Mouse (Mus musculus) forebrain, embryonic 16.5 days (tissue): Measurements from ENCODE around the gene Col1a2. TPM values are rescaled to one million over a fixed set of nuclear protein-coding genes. Genes with fewer than 3 reads are reported as not detected.
A peak's percentile ranks its signal among the peaks of the same experiment; 100 is the strongest.

Source experiments
- ATAC-seq: fragments of 200-750 bp; cut with Nextera tagmentation; 2 replicates; pipeline ENCODE4 v1.8.0; 2017; ENCODE audit warnings: mild to moderate bottlenecking, moderate library complexity
- H3K27ac ChIP-seq: fragments of 300-500 bp; sonication (generic); 2 replicates; pipeline ENCODE4 v1.5.1; 2014; ENCODE audit warnings: low read length, control low read depth
- H3K27me3 ChIP-seq: fragments of 300-500 bp; sonication (generic); replicated peaks from 2 replicates; pipeline ENCODE4 v1.6.1; 2014; ENCODE audit warnings: low read length; ENCODE audit not compliant: control insufficient read depth, insufficient read depth
- H3K36me3 ChIP-seq: fragments of 300-500 bp; sonication (generic); 2 replicates; pipeline ENCODE4 v1.6.1; 2014; ENCODE audit not compliant: control insufficient read depth, insufficient read depth
- H3K4me1 ChIP-seq: fragments of 300-500 bp; sonication (generic); replicated peaks from 2 replicates; pipeline ENCODE4 v1.6.1; 2014; ENCODE audit warnings: low read length; ENCODE audit not compliant: control insufficient read depth, insufficient read depth
- H3K4me2 ChIP-seq: fragments of 300-500 bp; sonication (generic); 2 replicates; pipeline ENCODE4 v1.6.1; 2014; ENCODE audit warnings: mild to moderate bottlenecking, low read length, control low read depth
- H3K4me3 ChIP-seq: fragments of 300-500 bp; sonication (generic); replicated peaks from 2 replicates; pipeline ENCODE4 v1.5.1; 2014; ENCODE audit warnings: mild to moderate bottlenecking, low read length, control low read depth
- H3K9ac ChIP-seq: fragments of 300-500 bp; sonication (generic); replicated peaks from 2 replicates; pipeline ENCODE4 v1.6.1; 2014; ENCODE audit warnings: low read depth, low read length, control low read depth
- H3K9me3 ChIP-seq: fragments of 300-500 bp; sonication (generic); 2 replicates; pipeline ENCODE4 v1.6.1; 2016; ENCODE audit warnings: low read length; ENCODE audit not compliant: control insufficient read depth
- WGBS: fragments of 180-500 bp; shearing (Covaris S2); extraction: QIAGEN DNeasy Blood & Tissue Kit; methylation state at CpG from one replicate; pipeline ENCODE4 v1.1.7; 2014; 5-methylcytosine and 5-hydroxymethylcytosine counted together
- polyA plus RNA-seq: library from polyadenylated mRNA; unstranded; fragments of >200 nt; fragmentation: Nextera tagmentation; extraction: Ambion mirVana; gene quantifications from 2 replicates; pipeline ENCODE4 v1.2.1, GENCODE M21; 2015

Col1a2 gene
- polyA plus RNA-seq, 1 experiment from 2014 or later: 42.8 TPM

DNA sequence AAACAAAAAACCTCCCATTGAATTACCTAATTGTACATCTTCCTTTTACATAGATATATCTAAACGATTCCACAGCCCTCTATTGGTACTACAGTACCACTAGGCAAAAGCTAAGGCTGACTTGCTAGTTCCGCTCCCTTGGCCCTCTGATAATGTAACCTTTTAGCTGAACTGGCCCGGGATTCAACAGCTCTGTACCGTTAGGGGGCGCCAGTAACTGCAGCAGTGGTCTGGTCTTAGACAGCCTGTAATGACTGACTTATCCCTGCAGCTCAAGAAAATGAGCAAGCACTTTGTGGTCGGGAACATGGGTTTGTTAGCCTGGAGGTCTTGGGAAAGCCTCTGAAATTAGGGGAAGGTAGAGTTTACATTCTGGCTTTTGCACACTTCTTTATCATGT, 39.9 kb downstream of the Col1a2 start:
- H3K4me3 ChIP-seq: no peak overlapping the region

DNA sequence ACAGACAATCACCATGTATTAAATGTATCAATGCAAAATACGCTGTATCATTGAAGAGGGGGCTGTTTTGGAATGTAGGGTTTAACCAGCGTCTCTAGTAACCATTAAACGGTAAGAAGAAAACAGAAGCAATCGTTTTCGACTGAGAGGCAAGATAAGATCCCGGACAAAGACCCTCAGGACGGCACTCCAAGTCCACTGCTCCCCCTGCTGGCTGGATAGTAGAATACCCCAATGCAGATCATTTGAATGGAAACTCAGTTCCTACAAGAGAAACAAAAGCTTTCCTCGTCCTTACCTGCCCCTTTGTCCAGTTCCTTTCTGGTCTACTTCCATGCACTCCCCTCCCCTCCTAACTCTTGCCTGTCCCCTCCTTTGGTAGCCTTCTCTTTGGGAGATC, 41.1 kb downstream of the Col1a2 start:
- no peak overlapping the region for H3K27ac ChIP-seq
- no peak overlapping the region for H3K9ac ChIP-seq
- H3K27me3 ChIP-seq: 0 out of 2 replicates have a peak, but pooled peaks cover 2% of the 10 kb centered on the region
- no peaks in the 10 kb centered on the region for H3K9me3 ChIP-seq
- no peak overlapping the region for H3K4me2 ChIP-seq
- ATAC-seq: no peak
- no peaks in the 10 kb centered on the region for H3K4me1 ChIP-seq
- WGBS: 45% methylated on average over 8 of the region's 8 CpGs
- H3K36me3 ChIP-seq: no peaks in the 10 kb centered on the region
- H3K4me3 ChIP-seq: no peak overlapping the region

More for the DNA sequence above, 39.9 kb downstream of the Col1a2 start:
- H3K4me1 ChIP-seq: no peaks in the 10 kb centered on the region
- H3K36me3 ChIP-seq: no peaks in the 10 kb centered on the region
- H3K27me3 ChIP-seq: 0 out of 2 replicates have a peak, but pooled peaks cover 2% of the 10 kb centered on the region
- no peak overlapping the region for H3K9ac ChIP-seq
- H3K9me3 ChIP-seq: no peaks in the 10 kb centered on the region
- WGBS: 44% methylated on average over 6 of the region's 6 CpGs
- no peak overlapping the region for H3K4me2 ChIP-seq
- H3K27ac ChIP-seq: no peak overlapping the region
- no peak for ATAC-seq

DNA sequence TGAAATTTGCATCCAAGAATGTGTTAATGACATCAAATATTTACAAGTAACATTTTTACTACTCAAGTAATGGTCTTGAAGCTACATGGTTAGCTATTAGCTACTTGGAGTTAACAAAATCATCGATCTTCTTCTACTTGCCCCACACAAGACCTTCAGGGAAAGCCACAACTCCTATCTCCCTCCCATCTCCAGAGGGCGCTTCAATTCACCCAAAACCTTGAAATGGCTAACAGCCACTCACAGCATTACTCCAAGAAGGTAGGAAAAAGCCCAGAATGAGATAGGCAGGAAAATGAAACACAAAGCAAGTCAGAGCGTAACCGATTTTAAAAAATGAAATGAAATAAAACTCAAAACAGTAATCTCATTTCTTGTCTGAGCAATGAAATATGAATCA, 44.3 kb downstream of the Col1a2 start:
- no peak overlapping the region for H3K4me2 ChIP-seq
- H3K27me3 ChIP-seq: 0 out of 2 replicates have a peak, but pooled peaks cover 2% of the 10 kb centered on the region
- no peaks in the 10 kb centered on the region for H3K36me3 ChIP-seq
- WGBS: 80% methylated on average over 4 of the region's 4 CpGs
- H3K4me1 ChIP-seq: no peaks in the 10 kb centered on the region
- no peak for ATAC-seq
- no peak overlapping the region for H3K9ac ChIP-seq
- no peak overlapping the region for H3K4me3 ChIP-seq
- H3K27ac ChIP-seq: no peak overlapping the region
- no peaks in the 10 kb centered on the region for H3K9me3 ChIP-seq

DNA sequence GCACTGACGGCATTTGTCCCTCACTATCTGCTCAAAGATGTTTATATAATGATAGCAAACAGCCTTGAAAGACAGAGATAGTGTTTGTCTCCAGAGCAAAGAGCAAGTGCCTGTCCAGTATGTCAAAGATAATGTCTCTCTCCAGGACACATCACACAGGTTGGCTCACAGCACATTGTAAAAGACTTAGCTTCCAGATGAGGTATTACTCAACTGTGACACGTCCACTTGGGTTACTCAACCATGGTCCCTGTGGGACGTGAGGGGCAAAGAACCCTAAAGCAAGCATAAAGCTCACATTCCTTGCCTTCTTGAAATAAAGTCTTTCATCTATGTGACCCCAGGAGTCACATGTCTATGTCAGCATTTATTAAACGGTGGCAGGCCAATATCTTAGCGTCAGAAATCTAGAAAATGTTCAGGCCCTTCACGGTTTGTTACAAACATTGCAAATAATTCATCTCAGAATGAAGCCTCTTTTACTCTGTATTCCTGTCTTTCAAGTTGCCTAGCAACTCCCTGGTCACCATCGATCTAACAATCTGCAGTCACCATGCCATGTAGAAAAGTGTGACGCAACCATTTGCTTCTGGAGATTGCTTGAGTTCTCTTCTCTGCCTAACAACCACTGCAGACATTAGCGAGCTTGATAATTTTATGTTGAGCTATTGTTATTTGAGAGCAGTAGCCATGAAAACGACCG, 45.4 kb downstream of the Col1a2 start:
- no peak overlapping the region for H3K4me2 ChIP-seq
- no peaks in the 10 kb centered on the region for H3K4me1 ChIP-seq
- no peak for ATAC-seq
- H3K4me3 ChIP-seq: no peak overlapping the region
- H3K36me3 ChIP-seq: no peaks in the 10 kb centered on the region
- H3K27ac ChIP-seq: no peak overlapping the region
- H3K9ac ChIP-seq: no peak overlapping the region
- H3K27me3 ChIP-seq: 0 out of 2 replicates have a peak, but pooled peaks cover 2% of the 10 kb centered on the region
- no peaks in the 10 kb centered on the region for H3K9me3 ChIP-seq
- WGBS: 72% methylated on average over 11 of the region's 11 CpGs

DNA sequence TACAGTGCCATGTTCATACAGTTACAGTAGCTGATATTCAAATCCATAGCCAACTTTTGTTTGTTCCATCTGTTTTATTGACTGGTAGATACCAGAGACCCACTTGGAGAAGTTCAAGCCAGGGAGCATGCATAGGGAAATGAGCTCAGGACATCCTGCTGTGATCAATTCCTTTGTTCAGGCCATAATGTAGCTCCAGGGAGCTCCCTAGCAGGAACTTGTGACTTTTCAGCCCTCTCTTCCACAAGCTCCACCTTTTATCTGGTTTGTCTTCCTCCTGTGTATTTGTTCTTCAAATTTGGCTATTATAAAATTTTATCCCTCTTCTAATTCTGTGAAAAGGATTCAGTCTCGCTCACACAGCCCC, 45.9 kb downstream of the Col1a2 start:
- Histone ChIP-seq H3K4me3 (no peak overlapping the region), H3K27me3 (0 out of 2 replicates have a peak, but pooled peaks cover 2% of the 10 kb centered on the region), H3K4me2 (no peak overlapping the region), H3K9ac (no peak overlapping the region), H3K4me1 (no peaks in the 10 kb centered on the region), H3K27ac (no peak overlapping the region), H3K36me3 (no peaks in the 10 kb centered on the region), H3K9me3 (no peaks in the 10 kb centered on the region)
- no peak for ATAC-seq
- 55% methylated on average over 1 of the region's 1 CpGs for WGBS

DNA sequence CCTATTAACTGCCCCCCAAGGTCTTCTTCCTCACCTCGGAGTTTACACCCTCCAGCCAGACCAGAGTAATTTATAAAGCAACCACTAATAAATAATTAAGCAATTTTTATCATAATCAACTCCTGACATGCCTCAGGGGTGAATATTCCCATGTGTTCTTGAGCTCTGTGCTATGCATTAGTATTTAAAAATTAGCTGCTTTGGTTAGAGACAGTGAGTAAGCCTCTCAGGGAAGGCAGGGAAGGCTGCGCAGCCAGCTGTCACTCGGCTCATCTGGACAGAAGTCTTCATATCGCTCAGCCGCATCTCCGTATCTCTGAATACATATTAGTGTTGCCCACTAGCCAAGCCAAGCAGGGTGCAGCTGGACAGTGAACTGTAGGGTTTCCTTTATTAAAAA, 50.8 kb downstream of the Col1a2 start:
- H3K4me2 ChIP-seq: no peak overlapping the region
- H3K27me3 ChIP-seq: no peaks in the 10 kb centered on the region
- 80% methylated on average over 6 of the region's 6 CpGs for WGBS
- H3K4me1 ChIP-seq: peaks cover 3% of the 10 kb centered on the region
- no peak overlapping the region for H3K9ac ChIP-seq
- no peak overlapping the region for H3K27ac ChIP-seq
- no peak for ATAC-seq
- no peak overlapping the region for H3K4me3 ChIP-seq
- H3K36me3 ChIP-seq: no peaks in the 10 kb centered on the region
- H3K9me3 ChIP-seq: no peaks in the 10 kb centered on the region

DNA sequence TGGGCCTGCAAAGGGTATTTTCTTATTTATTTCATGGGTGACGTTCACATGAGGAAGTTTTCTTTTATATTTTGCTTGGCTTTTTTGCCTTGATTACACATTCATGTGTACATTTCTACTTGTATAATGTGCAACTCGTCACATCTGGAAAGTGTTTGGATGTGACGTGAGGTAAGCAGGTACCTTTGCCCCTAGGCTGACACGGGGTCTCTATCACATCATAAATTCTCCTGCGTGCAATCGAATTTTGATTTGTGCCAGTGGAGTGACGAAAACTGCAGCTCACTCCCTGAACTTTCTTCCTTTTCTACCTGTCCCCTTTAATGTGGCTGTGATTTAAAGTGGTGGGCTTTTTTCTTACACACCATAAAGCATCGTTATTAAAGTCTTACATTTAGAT, 52.5 kb downstream of the Col1a2 start:
- no peak for ATAC-seq
- Histone ChIP-seq H3K4me1 (peaks cover 8% of the 10 kb centered on the region), H3K9ac (no peak overlapping the region), H3K4me2 (no peak overlapping the region), H3K36me3 (no peaks in the 10 kb centered on the region), H3K27ac (no peak overlapping the region), H3K4me3 (no peak overlapping the region), H3K9me3 (no peaks in the 10 kb centered on the region), H3K27me3 (no peaks in the 10 kb centered on the region)
- WGBS: 83% methylated on average over 8 of the region's 8 CpGs

DNA sequence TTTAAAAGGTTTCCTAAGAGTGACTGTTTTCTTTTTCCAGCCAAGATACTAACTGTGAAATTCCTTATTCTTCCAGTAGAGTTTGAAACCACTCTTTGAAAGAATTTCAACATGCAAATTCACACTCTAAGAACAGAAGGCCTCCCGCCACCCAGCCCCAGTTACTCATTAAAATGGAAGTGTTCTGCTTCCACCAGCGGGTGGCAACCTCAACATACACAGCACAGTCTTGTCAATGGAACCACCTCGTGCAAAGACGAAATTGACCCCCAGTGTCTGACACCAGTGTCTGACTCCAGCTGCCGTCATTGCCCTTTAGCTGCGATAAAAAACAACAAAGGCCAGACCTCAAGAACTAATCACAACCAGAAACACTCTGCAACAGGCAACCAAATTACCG, 53.1 kb downstream of the Col1a2 start:
- no peaks in the 10 kb centered on the region for H3K27me3 ChIP-seq
- no peak overlapping the region for H3K9ac ChIP-seq
- WGBS: 13% methylated on average over 7 of the region's 7 CpGs
- no peak overlapping the region for H3K4me3 ChIP-seq
- H3K4me1 ChIP-seq: peaks cover 8% of the 10 kb centered on the region
- no peaks in the 10 kb centered on the region for H3K36me3 ChIP-seq
- no peaks in the 10 kb centered on the region for H3K9me3 ChIP-seq
- ATAC-seq: peak; percentile 84
- H3K4me2 ChIP-seq: no peak overlapping the region
- H3K27ac ChIP-seq: no peak overlapping the region

DNA sequence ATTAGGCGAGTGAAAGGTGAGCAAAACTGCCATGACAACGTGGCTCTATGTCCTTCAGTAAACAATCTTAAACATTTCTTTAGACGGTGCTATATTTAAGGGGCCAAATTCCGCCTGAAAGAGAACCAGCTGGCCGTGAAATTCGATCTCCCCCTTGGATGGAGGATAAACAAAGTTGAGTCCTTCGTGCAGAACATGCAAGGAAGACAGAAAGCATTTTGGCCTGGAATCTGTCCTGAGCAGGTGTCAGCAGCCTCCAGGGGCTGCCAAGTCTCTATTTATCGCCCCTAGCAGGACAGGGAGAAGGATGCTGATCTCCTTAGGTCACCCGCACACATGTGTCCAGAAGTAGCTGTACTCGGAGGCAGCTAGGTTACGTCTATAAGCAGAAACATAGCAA, 56.5 kb downstream of the Col1a2 start:
- Histone ChIP-seq H3K9me3 (no peaks in the 10 kb centered on the region), H3K27me3 (no peaks in the 10 kb centered on the region), H3K9ac (no peak overlapping the region), H3K4me1 (peaks cover 8% of the 10 kb centered on the region), H3K27ac (no peak overlapping the region), H3K36me3 (no peaks in the 10 kb centered on the region), H3K4me3 (no peak overlapping the region), H3K4me2 (no peak overlapping the region)
- 22% methylated on average over 11 of the region's 11 CpGs for WGBS
- ATAC-seq: 0 out of 2 replicates have a peak, but pooled peaks have one; percentile 47

DNA sequence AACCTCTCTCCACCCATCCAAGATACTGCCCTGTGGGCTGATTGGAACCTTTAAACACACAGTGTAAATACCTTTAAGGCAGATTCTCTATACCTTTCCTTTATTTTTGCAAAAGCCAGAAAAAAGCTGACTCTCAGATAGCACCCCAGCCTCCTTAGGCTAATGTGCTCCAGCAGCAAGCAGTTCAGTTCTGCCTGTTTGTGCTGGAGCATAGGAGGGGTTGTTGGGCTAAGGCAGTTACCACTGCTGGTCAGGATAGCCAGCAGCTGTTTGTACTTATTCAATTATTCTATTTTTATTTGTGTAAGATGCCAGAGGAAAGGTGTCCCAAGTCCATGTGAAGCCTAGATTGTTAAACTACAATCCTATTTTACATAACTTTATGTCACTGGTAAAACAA, 57.0 kb downstream of the Col1a2 start:
- no peak for ATAC-seq
- no peak overlapping the region for H3K4me2 ChIP-seq
- H3K9me3 ChIP-seq: no peaks in the 10 kb centered on the region
- no peak overlapping the region for H3K9ac ChIP-seq
- no peaks in the 10 kb centered on the region for H3K36me3 ChIP-seq
- H3K4me1 ChIP-seq: peaks cover 8% of the 10 kb centered on the region
- H3K27ac ChIP-seq: no peak overlapping the region
- no peak overlapping the region for H3K4me3 ChIP-seq
- H3K27me3 ChIP-seq: no peaks in the 10 kb centered on the region
